Mouse (Mus musculus) cortical plate, adult 2 months (tissue): ENCODE results near the gene Sh3bp5.

Experiments used
- CTCF ChIP-seq: fragments of 200-500 bp; IDR thresholded peaks from 2 replicates; pipeline ENCODE4 v1.5.1; 2011; ENCODE audit warnings: mild to moderate bottlenecking, control low read depth, low read length; ENCODE audit not compliant: insufficient read depth; ENCODE audit errors: extremely low read depth
- POLR2A ChIP-seq: fragments of 200-500 bp; IDR thresholded peaks from 2 replicates; pipeline ENCODE4 v1.6.1; 2011; ENCODE audit warnings: mild to moderate bottlenecking, low read length, control low read depth; ENCODE audit not compliant: insufficient read depth; ENCODE audit errors: extremely low read depth

DNA sequence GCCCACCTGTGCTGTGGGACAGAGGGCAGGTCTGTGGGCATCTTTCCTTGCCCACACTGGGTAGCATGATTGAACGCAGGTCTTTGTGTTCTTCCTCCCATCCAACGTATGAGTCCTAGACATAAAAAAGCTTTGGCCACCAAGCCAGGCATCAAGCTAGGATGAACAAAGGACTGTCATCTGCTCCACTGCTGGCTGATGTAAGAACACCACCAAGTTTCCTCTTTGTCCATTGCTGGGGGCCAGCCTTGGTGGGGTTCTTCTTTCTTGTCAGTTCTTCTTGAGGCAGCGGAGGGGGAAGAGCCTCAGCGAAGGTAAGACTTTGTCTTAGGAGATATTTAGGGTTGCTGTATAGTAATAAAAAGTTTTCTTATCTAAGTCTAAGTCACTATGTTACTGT lies 104.9 kb downstream of the Sh3bp5 start:
- TF ChIP-seq CTCF: no peak
- no peak for TF ChIP-seq POLR2A
